Mouse (Mus musculus) hindbrain, embryonic 13.5 days (tissue): Measurements from ENCODE around the gene Adprhl2. TPM values are rescaled to one million over a fixed set of nuclear protein-coding genes. Genes with fewer than 3 reads are reported as not detected.

Source experiments
- ATAC-seq: fragments of 200-750 bp; cut with Nextera tagmentation; 2 replicates; pipeline ENCODE4 v1.8.0; 2017; ENCODE audit warnings: moderate TSS enrichment; ENCODE audit not compliant: low FRiP score
- H3K27ac ChIP-seq: fragments of 300-500 bp; sonication (generic); 2 replicates; pipeline ENCODE4 v1.5.1; 2015; ENCODE audit warnings: inconsistent platforms, mild to moderate bottlenecking, moderate library complexity
- H3K27me3 ChIP-seq: fragments of 300-500 bp; sonication (generic); 2 replicates; pipeline ENCODE4 v1.6.1; 2015; ENCODE audit warnings: mild to moderate bottlenecking, inconsistent platforms
- H3K36me3 ChIP-seq: fragments of 300-500 bp; sonication (generic); 2 replicates; pipeline ENCODE4 v1.6.1; 2015; ENCODE audit warnings: mild to moderate bottlenecking, inconsistent platforms
- H3K4me1 ChIP-seq: fragments of 300-500 bp; sonication (generic); replicated peaks from 2 replicates; pipeline ENCODE4 v1.6.1; 2015; ENCODE audit warnings: inconsistent platforms
- H3K4me2 ChIP-seq: fragments of 300-500 bp; sonication (generic); 2 replicates; pipeline ENCODE4 v1.6.1; 2015; ENCODE audit warnings: inconsistent platforms, mild to moderate bottlenecking, moderate library complexity
- H3K4me3 ChIP-seq: fragments of 300-500 bp; sonication (generic); 2 replicates; pipeline ENCODE4 v1.5.1; 2015; ENCODE audit warnings: mild to moderate bottlenecking, inconsistent platforms
- H3K9ac ChIP-seq: fragments of 300-500 bp; sonication (generic); 2 replicates; pipeline ENCODE4 v1.6.1; 2015; ENCODE audit warnings: mild to moderate bottlenecking, inconsistent platforms
- H3K9me3 ChIP-seq: fragments of 300-500 bp; sonication (generic); 2 replicates; pipeline ENCODE4 v1.6.1; 2016; ENCODE audit warnings: inconsistent platforms
- WGBS: fragments of 180-500 bp; shearing (Covaris S2); methylation state at CpG from one replicate; pipeline ENCODE4 v1.1.7; 2015; 5-methylcytosine and 5-hydroxymethylcytosine counted together
- polyA plus RNA-seq: library from polyadenylated mRNA; unstranded; fragments of >200 nt; fragmentation: Nextera tagmentation; extraction: Ambion mirVana; gene quantifications from 2 replicates; pipeline ENCODE4 v1.2.1, GENCODE M21; 2015

Adprhl2 gene
- polyA plus RNA-seq, 1 experiment from 2014 or later: 78.2 TPM

DNA sequence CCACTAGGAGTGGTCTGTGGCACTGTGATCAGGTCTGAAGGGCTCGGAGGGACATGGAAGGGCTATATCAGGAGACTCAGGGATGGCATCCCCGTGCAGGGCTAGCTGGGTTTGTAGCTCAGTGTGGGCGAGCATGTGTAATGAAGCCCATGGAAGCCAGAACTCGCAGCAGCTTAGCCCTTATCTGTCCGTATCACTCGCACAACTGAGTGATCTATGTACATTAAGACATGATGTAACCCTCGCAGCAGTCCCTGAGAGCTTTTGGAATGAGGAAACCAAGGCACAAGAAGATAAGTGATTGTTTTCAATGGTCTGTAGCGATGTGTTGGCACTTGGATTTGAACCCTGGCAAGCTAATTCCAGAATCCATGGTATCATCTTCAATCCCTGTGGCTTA, 37.9 kb downstream of the Adprhl2 start:
- 91% methylated on average over 8 of the region's 8 CpGs for WGBS
- ATAC-seq: no peak

DNA sequence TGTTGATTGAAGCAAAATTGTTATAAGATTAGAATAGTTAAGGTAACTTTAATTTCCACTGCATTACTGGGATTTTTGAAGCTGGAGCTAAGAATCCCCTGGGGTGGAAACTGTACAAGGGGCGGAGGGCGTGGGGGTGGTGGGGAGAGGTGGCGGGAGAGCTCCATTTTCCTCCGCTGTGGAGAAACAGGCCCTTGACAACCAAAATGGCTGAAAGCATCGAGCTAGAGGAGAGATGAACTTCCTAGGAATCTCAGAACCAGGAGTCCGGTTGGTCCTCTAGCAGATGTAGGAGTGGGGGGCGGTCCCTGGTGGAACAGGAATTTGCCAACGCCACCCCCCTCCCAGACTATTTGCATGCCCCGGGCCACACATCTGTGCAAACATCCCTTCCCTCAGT, 39.8 kb downstream of the Adprhl2 start:
- H3K4me2 ChIP-seq: no peak overlapping the region
- 70% methylated on average over 9 of the region's 9 CpGs for WGBS
- no peak for ATAC-seq

More for the DNA sequence above, 37.9 kb downstream of the Adprhl2 start:
- Histone ChIP-seq H3K4me2 (no peak overlapping the region), H3K36me3 (no peaks in the 10 kb centered on the region), H3K9me3 (no peaks in the 10 kb centered on the region), H3K4me3 (no peak overlapping the region), H3K27ac (no peak overlapping the region), H3K27me3 (peaks cover 52% of the 10 kb centered on the region), H3K9ac (no peak overlapping the region), H3K4me1 (peaks cover 23% of the 10 kb centered on the region)

DNA sequence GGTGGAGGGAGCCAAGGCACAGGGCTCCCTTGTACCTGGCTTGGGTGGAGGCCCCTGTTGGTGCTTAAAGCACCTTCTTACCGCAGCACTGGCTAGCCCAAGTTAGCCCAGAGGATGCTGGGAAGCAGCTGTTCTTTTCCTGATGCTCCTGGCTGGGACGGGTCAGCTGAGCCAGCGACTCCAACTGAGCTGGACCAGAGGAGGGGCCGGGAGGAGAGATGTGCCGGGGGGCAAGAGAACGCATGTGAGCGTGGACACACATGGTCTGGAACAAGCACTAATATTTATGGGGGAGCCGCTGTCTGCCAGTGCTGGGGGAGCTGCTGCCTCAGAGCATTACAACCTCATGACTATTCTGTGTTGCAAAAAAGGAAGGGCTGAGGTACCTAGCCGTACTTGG, 42.5 kb downstream of the Adprhl2 start:
- H3K4me1 ChIP-seq: peaks cover 12% of the 10 kb centered on the region; the same call in 1 of the 2 replicates
- H3K9ac ChIP-seq: no peak overlapping the region; the same call in 1 of the 2 replicates
- no peak overlapping the region for H3K27ac ChIP-seq
- WGBS: 57% methylated on average over 9 of the region's 9 CpGs
- no peak for ATAC-seq
- peaks cover 10% of the 10 kb centered on the region for H3K27me3 ChIP-seq
- no peak overlapping the region for H3K4me2 ChIP-seq
- H3K36me3 ChIP-seq: peaks cover 20% of the 10 kb centered on the region
- no peaks in the 10 kb centered on the region for H3K9me3 ChIP-seq
- H3K4me3 ChIP-seq: no peak overlapping the region

More for the DNA sequence above, 39.8 kb downstream of the Adprhl2 start:
- H3K9me3 ChIP-seq: no peaks in the 10 kb centered on the region
- H3K27me3 ChIP-seq: peaks cover 34% of the 10 kb centered on the region
- H3K27ac ChIP-seq: no peak overlapping the region
- no peak overlapping the region for H3K4me3 ChIP-seq
- no peak overlapping the region for H3K9ac ChIP-seq
- no peaks in the 10 kb centered on the region for H3K36me3 ChIP-seq
- peaks cover 18% of the 10 kb centered on the region for H3K4me1 ChIP-seq

DNA sequence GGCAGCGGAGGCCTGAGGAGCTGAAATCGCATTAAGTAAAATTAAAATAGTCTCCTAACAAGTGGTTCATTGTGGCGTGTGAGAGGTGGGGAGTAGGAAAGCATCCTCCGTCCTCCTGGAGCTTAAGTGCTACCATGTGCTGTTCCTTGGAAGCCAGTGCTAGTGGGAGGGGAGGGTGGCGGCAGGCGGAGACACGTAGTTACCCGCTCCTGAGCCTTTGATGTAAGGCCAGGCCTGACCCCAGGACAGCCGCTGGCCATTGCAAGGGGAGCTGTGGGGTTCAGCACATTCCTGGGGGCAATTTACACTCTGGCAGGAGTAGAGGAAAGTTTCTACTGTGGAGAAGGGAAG, 43.0 kb downstream of the Adprhl2 start:
- WGBS: 48% methylated on average over 9 of the region's 9 CpGs
- Histone ChIP-seq H3K27me3 (peaks cover 6% of the 10 kb centered on the region; the same call in 1 of the 2 replicates), H3K36me3 (peaks cover 24% of the 10 kb centered on the region), H3K9ac (no peak overlapping the region), H3K4me1 (peaks cover 12% of the 10 kb centered on the region; the same call in 1 of the 2 replicates), H3K27ac (no peak overlapping the region), H3K9me3 (no peaks in the 10 kb centered on the region), H3K4me3 (no peak overlapping the region), H3K4me2 (no peak overlapping the region)
- 0 out of 2 replicates have a peak, but pooled peaks have one; percentile 13 for ATAC-seq

DNA sequence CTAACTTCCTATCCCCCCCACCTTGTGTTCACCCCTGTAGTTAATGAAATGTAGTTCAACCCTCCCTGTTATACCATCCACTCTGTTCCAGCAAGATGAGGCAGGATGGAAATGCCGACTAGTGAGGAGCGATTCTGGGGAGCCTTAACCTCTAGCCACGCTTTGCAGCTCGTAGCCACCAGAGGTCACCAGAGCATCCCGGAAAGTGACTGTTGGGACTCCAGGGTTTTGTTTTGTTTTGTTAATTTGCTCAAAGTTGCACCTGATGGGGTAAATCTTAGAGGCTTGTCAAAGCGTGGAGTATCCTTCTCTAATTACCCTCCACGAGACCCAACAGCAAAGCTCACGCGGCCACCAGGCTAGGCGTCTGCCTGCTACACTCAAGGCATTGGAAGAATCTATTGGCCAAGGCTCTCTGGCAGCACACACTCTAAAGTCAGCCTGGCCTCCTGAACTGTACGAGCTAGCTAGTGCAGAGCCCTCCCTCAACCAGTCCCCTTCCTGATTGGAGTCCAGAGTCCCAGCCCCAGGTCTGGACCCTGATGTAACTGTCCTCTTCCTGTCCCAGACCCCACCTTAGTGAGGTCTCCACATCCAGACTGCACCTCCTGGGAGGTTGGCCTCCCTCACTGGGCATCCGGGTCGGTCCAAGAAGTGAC, 43.5 kb downstream of the Adprhl2 start:
- peak; percentile 61; the same call in 1 of the 2 replicates for ATAC-seq
- Histone ChIP-seq H3K27ac (no peak overlapping the region), H3K9me3 (no peaks in the 10 kb centered on the region), H3K36me3 (peaks cover 30% of the 10 kb centered on the region), H3K4me2 (0 out of 2 replicates have a peak overlapping the region, but pooled peaks have one; percentile 9), H3K9ac (no peak overlapping the region), H3K27me3 (0 out of 2 replicates have a peak, but pooled peaks cover under 1% of the 10 kb centered on the region), H3K4me1 (peaks cover 12% of the 10 kb centered on the region; the same call in 1 of the 2 replicates), H3K4me3 (no peak overlapping the region)
- WGBS: 7% methylated on average over 13 of the region's 13 CpGs

DNA sequence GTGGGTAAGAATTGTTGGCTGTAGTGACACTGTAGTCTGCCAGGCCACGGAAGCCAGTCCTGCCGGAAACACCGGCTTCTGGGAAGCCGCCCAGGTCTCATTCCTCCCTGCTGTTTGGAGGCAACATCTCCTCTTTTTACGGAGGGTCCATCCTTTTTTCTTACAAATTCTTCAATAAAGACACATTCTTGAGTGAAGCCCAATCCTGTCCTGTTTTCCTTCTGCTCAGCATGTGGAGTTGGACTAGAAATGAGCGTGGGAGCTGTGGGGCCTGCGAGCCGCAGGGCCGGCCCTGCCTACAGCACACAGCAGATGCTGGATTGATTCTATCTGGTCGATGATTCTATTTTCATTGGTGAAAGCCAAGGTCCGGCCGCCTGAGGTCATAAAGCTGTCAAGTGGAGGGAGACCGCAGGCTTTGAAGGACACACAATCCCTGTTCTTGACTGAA, 45.8 kb downstream of the Adprhl2 start:
- Histone ChIP-seq H3K36me3 (peaks cover 40% of the 10 kb centered on the region), H3K9ac (no peak overlapping the region), H3K9me3 (no peaks in the 10 kb centered on the region), H3K4me3 (no peak overlapping the region), H3K27me3 (no peaks in the 10 kb centered on the region), H3K4me2 (no peak overlapping the region), H3K4me1 (peaks cover 12% of the 10 kb centered on the region; the same call in 1 of the 2 replicates), H3K27ac (no peak overlapping the region)
- ATAC-seq: no peak
- 88% methylated on average over 13 of the region's 13 CpGs for WGBS

DNA sequence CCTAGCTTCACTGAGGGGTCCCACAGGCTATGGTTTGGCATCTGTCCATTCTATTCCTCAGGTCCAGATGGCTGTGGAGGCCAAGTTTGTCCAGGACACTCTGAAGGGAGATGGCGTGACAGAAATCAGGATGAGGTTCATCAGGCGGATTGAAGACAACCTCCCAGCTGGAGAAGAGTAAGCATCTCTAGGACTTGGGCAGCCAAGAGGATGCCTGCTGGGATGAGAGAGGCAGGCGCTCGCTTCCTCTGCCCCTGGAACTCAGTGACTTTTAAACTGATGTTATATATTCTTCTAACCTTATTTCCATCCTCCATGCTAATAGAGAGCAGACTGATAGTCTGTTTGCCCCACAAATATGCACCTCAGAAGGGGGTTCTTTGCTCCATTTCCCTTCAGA, 46.4 kb downstream of the Adprhl2 start:
- no peak overlapping the region for H3K4me3 ChIP-seq
- H3K27me3 ChIP-seq: no peaks in the 10 kb centered on the region
- peaks cover 40% of the 10 kb centered on the region for H3K36me3 ChIP-seq
- no peak overlapping the region for H3K27ac ChIP-seq
- H3K4me2 ChIP-seq: no peak overlapping the region
- H3K4me1 ChIP-seq: peaks cover 12% of the 10 kb centered on the region; the same call in 1 of the 2 replicates
- WGBS: 88% methylated on average over 4 of the region's 4 CpGs
- ATAC-seq: no peak
- no peaks in the 10 kb centered on the region for H3K9me3 ChIP-seq
- H3K9ac ChIP-seq: no peak overlapping the region

DNA sequence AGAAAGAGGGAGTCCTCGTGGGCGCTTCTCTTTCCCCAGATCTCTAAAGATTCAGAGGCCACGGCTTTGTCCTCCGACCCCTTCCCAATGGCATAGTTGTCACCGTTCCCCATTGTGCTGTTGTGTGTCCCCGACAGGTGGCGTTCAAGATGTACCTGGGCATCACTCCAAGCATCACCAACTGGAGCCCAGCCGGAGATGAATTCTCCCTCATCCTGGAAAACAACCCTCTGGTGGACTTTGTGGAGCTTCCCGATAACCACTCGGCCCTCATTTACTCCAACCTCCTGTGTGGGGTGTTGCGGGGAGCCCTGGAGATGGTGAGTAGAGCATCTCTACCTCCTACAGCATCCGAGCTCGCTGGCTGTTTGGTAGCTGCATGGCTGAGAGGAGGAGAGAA, 47.8 kb downstream of the Adprhl2 start:
- H3K27me3 ChIP-seq: no peaks in the 10 kb centered on the region
- H3K4me2 ChIP-seq: no peak overlapping the region
- H3K36me3 ChIP-seq: peaks cover 40% of the 10 kb centered on the region
- H3K9me3 ChIP-seq: no peaks in the 10 kb centered on the region
- 79% methylated on average over 13 of the region's 13 CpGs for WGBS
- ATAC-seq: no peak
- no peak overlapping the region for H3K9ac ChIP-seq
- H3K4me3 ChIP-seq: no peak overlapping the region
- peaks cover 12% of the 10 kb centered on the region; the same call in 1 of the 2 replicates for H3K4me1 ChIP-seq
- no peak overlapping the region for H3K27ac ChIP-seq

DNA sequence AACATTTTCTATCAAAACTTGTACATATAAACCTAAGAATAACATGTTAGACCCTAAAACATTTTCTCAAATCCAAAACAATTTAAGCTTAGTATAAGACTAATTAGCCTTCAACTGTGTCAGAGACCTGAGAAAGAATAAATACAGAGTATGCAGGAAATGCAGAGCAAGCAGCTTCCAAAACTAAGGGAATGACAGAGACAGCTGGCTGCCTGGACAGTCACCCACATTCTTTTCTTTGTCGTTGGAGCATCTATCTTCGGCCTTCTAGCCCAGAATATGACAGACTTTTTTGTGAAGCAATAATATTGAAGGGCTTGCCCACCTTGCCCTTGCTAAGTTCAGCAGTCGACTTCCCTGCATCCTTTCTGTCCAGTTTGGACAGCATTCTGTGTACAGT, 52.2 kb downstream of the Adprhl2 start:
- H3K27me3 ChIP-seq: no peaks in the 10 kb centered on the region
- 79% methylated on average over 3 of the region's 3 CpGs for WGBS
- H3K27ac ChIP-seq: no peak overlapping the region

More for the DNA sequence above, 52.2 kb downstream of the Adprhl2 start:
- no peak overlapping the region for H3K4me3 ChIP-seq
- 0 out of 2 replicates have a peak, but pooled peaks cover 13% of the 10 kb centered on the region for H3K4me1 ChIP-seq
- no peak for ATAC-seq
- H3K9me3 ChIP-seq: no peaks in the 10 kb centered on the region
- H3K36me3 ChIP-seq: peaks cover 23% of the 10 kb centered on the region
- H3K4me2 ChIP-seq: no peak overlapping the region
- no peak overlapping the region for H3K9ac ChIP-seq

Other genes starting within 250 kb of the Adprhl2 start
- gene Lsm10, start 225.1 kb downstream of the Adprhl2 start, polyA plus RNA-seq: 47.5 and 47.9 TPM in 2 replicates
- 35.1 and 35.5 TPM in 2 replicates for gene Stk40, start 217.7 kb downstream of the Adprhl2 start, polyA plus RNA-seq
- gene Eva1b, start 174.0 kb downstream of the Adprhl2 start, polyA plus RNA-seq: 15.0 and 15.5 TPM in 2 replicates
- 1.3 and 1.4 TPM in 2 replicates for gene Sh3d21, start 158.2 kb downstream of the Adprhl2 start, polyA plus RNA-seq
- 163 and 166 TPM in 2 replicates for gene Thrap3, start 118.9 kb downstream of the Adprhl2 start, polyA plus RNA-seq
- 79.5 and 81.8 TPM in 2 replicates for gene Map7d1, start 65.4 kb downstream of the Adprhl2 start, polyA plus RNA-seq
- 160 and 168 TPM in 2 replicates for gene Trappc3, start 59.4 kb downstream of the Adprhl2 start, polyA plus RNA-seq
- gene Col8a2, start 34.9 kb downstream of the Adprhl2 start, polyA plus RNA-seq: 7.6 and 10.1 TPM in 2 replicates
- gene Tekt2, start 4.0 kb upstream of the Adprhl2 start, polyA plus RNA-seq: 7.0 and 8.5 TPM in 2 replicates
- 15.7 and 18.2 TPM in 2 replicates for gene Ago3, start 107.9 kb upstream of the Adprhl2 start, polyA plus RNA-seq
- gene Ago1, start 146.9 kb upstream of the Adprhl2 start, polyA plus RNA-seq: 13.5 and 15.3 TPM in 2 replicates
- gene Ago4, start 211.8 kb upstream of the Adprhl2 start, polyA plus RNA-seq: 9.9 and 10.0 TPM in 2 replicates
- 8.7 and 9.0 TPM in 2 replicates for gene Clspn, start 235.2 kb upstream of the Adprhl2 start, polyA plus RNA-seq